Mouse (Mus musculus) heart, embryonic 10.5 days (tissue): Measurements from ENCODE around the gene Prpf8. TPM values are rescaled to one million over a fixed set of nuclear protein-coding genes. Genes with fewer than 3 reads are reported as not detected.
"Not testable (repeated sequence)": the region's sequence is repeated elsewhere in the genome, so short reads cannot be mapped to it uniquely, and the experiment has no call there.

Experiments
- DNase-seq: peaks from one replicate; pipeline ENCODE4 v3.0.0-alpha.2; 2017; ENCODE audit warnings: low spot score
- H3K27ac ChIP-seq: fragments of 300-500 bp; sonication (generic); 2 replicates; pipeline ENCODE4 v1.5.1; 2016; ENCODE audit warnings: mild to moderate bottlenecking
- H3K27me3 ChIP-seq: fragments of 300-500 bp; sonication (generic); 2 replicates; pipeline ENCODE4 v1.6.1; 2016; ENCODE audit warnings: mild to moderate bottlenecking; ENCODE audit not compliant: poor library complexity, insufficient read depth, severe bottlenecking
- H3K36me3 ChIP-seq: fragments of 300-500 bp; sonication (generic); 2 replicates; pipeline ENCODE4 v1.6.1; 2016; ENCODE audit warnings: mild to moderate bottlenecking, moderate library complexity
- H3K4me1 ChIP-seq: fragments of 300-500 bp; sonication (generic); 2 replicates; pipeline ENCODE4 v1.6.1; 2016; ENCODE audit warnings: mild to moderate bottlenecking
- H3K4me3 ChIP-seq: fragments of 300-500 bp; sonication (generic); 2 replicates; pipeline ENCODE4 v1.5.1; 2016; ENCODE audit warnings: mild to moderate bottlenecking, moderate library complexity
- H3K9me3 ChIP-seq: fragments of 300-500 bp; sonication (generic); 2 replicates; pipeline ENCODE4 v1.6.1; 2016; ENCODE audit warnings: mild to moderate bottlenecking, moderate library complexity
- WGBS: fragments of 180-500 bp; shearing (Covaris S2); methylation state at CpG from one replicate; pipeline ENCODE4 v1.1.7; 2016; 5-methylcytosine and 5-hydroxymethylcytosine counted together
- polyA plus RNA-seq: library from polyadenylated mRNA; unstranded; fragments of >200 nt; fragmentation: Nextera tagmentation; extraction: Ambion mirVana; gene quantifications from 2 replicates; pipeline ENCODE4 v1.2.1, GENCODE M21; 2016

Prpf8 gene
- polyA plus RNA-seq, 1 experiment from 2014 or later, result 53.7 TPM

DNA sequence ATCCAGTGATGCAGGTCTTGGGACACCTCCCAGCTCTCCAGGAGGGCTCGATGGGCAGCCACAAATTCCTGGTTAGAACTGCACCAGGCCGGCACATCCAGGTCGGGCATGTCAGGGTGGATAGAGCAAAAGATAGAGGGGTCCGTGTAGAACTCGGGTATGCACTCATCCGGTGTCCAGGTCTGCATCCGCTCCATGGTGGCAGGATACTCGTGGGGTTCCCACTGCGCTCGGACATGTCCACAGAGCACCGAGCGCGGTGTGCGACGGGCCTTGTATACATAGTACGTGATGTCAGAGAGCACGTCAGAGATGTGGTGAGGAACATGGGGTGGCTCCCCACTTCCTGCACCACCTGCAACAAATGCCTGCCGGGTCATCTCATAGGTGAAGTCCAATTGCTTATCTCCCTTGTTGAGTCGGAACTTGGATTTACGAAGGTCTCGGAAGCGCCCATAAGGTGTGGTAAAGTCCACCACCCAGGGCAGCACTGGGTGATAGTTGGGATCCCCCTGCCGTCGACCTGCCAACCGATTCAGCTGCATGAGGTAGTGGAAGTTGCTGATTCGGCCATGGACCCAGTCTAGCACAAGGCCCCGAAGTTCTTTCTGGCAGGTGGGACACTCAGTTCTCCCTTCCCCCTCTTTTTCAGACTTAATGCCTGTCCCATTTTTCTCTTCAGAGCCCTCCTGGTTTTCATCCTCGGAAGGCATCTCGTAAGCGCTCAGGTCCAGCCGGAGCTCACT, 33.6 kb upstream of the Prpf8 start:
- Histone ChIP-seq H3K9me3 (no peaks in the 10 kb centered on the region), H3K27me3 (no peaks in the 10 kb centered on the region), H3K36me3 (peaks cover 31% of the 10 kb centered on the region), H3K4me1 (peaks cover 45% of the 10 kb centered on the region), H3K4me3 (no peak overlapping the region), H3K27ac (no peak overlapping the region)
- peak; percentile 73 for DNase-seq
- 90% methylated on average over 31 of the region's 31 CpGs for WGBS

GRCm38 (mm10) chr11:75453991-75454930, 32.4 kb upstream of the Prpf8 start, which contains the start of gene Wdr81:
Gene Wdr81 (minus strand): TSS chr11:75454717.
- H3K27me3 ChIP-seq, result no peaks in the 10 kb centered on the region
- peaks cover 18% of the 10 kb centered on the region for H3K36me3 ChIP-seq
- H3K4me3 ChIP-seq, result peak within 1 kb of the TSS; percentile 75
- H3K27ac ChIP-seq, result peak within 1 kb of the TSS; percentile 86
- WGBS, result 3% methylated on average over 56 of the region's 56 CpGs
- H3K9me3 ChIP-seq, result no peaks in the 10 kb centered on the region
- H3K4me1 ChIP-seq, result peaks cover 51% of the 10 kb centered on the region
- peak; percentile 98 for DNase-seq

GRCm38 (mm10) chr11:75455041-75455736, 31.4 kb upstream of the Prpf8 start:
- Histone ChIP-seq H3K27ac (peak overlapping the region; percentile 86), H3K36me3 (peaks cover 11% of the 10 kb centered on the region; the same call in 1 of the 2 replicates), H3K4me3 (peak overlapping the region; percentile 75), H3K4me1 (peaks cover 53% of the 10 kb centered on the region), H3K9me3 (no peaks in the 10 kb centered on the region), H3K27me3 (no peaks in the 10 kb centered on the region)
- 74% methylated on average over 10 of the region's 10 CpGs for WGBS
- DNase-seq, result peak; percentile 74

GRCm38 (mm10) chr11:75455971-75456370, 30.6 kb upstream of the Prpf8 start:
- 87% methylated on average over 2 of the region's 2 CpGs for WGBS
- H3K4me3 ChIP-seq, H3K27me3 ChIP-seq, H3K36me3 ChIP-seq, DNase-seq, H3K9me3 ChIP-seq, H3K27ac ChIP-seq: not testable (repeated sequence)
- peaks cover 47% of the 10 kb centered on the region for H3K4me1 ChIP-seq

DNA sequence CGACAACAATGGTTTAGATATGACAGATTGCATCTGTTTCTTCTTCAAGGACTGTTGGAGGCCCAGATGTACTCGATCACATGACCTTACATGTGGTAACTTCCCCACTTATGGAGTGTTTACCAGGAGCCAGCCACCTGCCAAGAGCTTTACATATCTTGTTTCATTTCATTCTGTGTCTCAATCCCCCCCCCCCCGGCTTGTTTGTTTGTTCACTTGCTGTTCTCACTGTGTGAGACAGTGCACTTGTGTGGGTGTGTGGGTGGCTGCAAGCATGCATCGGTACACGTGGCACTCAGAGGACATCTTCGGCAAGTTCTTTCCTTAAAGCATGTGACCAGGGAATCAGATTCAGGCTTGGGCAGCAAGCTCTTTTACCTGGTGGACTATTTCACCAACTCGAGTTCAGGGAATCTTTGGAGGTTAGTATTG, 30.2 kb upstream of the Prpf8 start:
- no peak overlapping the region for H3K27ac ChIP-seq
- DNase-seq, result no peak
- WGBS, result 88% methylated on average over 7 of the region's 7 CpGs
- H3K4me3 ChIP-seq, result no peak overlapping the region
- peaks cover 47% of the 10 kb centered on the region for H3K4me1 ChIP-seq
- H3K36me3 ChIP-seq, result peaks cover 8% of the 10 kb centered on the region; the same call in 1 of the 2 replicates
- no peaks in the 10 kb centered on the region for H3K27me3 ChIP-seq
- no peaks in the 10 kb centered on the region for H3K9me3 ChIP-seq

GRCm38 (mm10) chr11:75458169-75458568, 28.4 kb upstream of the Prpf8 start:
- Histone ChIP-seq H3K36me3 (no peaks in the 10 kb centered on the region), H3K4me3 (no peak overlapping the region), H3K4me1 (peaks cover 61% of the 10 kb centered on the region), H3K27ac (0 out of 2 replicates have a peak overlapping the region, but pooled peaks have one; percentile 22), H3K9me3 (no peaks in the 10 kb centered on the region), H3K27me3 (no peaks in the 10 kb centered on the region)
- DNase-seq, result peak; percentile 75
- 14% methylated on average over 3 of the region's 3 CpGs for WGBS

DNA sequence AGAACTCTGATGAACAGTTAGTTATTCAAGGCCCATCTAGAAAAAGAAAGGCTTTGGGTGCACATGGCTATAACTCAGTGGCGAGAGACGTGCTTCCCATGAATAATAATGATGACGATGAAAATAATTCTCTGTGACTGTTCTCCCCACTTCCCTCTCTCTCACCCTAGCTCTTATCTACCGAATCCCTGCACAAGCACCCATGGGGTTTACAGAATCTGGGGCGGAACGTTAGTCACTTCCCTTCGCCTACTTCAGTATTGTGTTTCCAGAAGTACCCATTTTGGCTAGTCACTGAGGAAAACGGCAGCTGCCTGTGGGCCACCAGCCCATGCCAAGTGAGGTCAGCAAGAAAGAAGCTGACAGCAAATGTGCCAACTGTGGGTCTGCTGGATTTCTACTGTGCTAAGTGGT, 28.0 kb upstream of the Prpf8 start:
- Histone ChIP-seq H3K9me3 (no peaks in the 10 kb centered on the region), H3K27me3 (no peaks in the 10 kb centered on the region), H3K4me1 (peaks cover 63% of the 10 kb centered on the region), H3K36me3 (peaks cover 2% of the 10 kb centered on the region), H3K27ac (no peak overlapping the region), H3K4me3 (no peak overlapping the region)
- no peak for DNase-seq
- 72% methylated on average over 8 of the region's 8 CpGs for WGBS

- Histone ChIP-seq H3K4me3 (peak overlapping the region; percentile 92; the same call in 1 of the 2 replicates), H3K27me3 (no peaks in the 10 kb centered on the region), H3K36me3 (peaks cover 7% of the 10 kb centered on the region), H3K4me1 (peaks cover 61% of the 10 kb centered on the region), H3K27ac (peak overlapping the region; percentile 91), H3K9me3 (no peaks in the 10 kb centered on the region)
- DNase-seq, result no peak
- WGBS, result 74% methylated on average over 5 of the region's 5 CpGs
Observed at GRCm38 (mm10) chr11:75459141-75459711, 27.4 kb upstream of the Prpf8 start.

DNA sequence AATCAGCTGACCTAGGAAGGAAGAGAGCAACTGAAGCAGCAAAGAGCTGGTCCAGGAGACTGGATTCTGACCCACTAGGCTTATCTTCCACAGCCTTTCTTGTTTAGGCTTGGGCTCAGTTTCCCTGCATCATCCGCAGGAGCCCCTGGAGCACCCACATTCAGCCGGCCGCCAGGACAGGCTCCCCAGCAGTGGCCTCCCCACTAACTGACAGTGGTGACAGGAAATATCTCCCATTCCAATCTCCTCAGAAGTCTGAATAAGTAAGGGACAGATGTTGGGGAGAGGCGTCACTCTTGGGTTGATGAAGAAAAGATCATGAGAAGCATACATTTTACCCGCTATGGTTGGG, 26.9 kb upstream of the Prpf8 start:
- peak; percentile 73 for DNase-seq
- WGBS, result 15% methylated on average over 5 of the region's 5 CpGs
- H3K9me3 ChIP-seq, result no peaks in the 10 kb centered on the region
- H3K27me3 ChIP-seq, result no peaks in the 10 kb centered on the region
- H3K4me3 ChIP-seq, result peak overlapping the region; percentile 92
- H3K27ac ChIP-seq, result peak overlapping the region; percentile 91
- H3K4me1 ChIP-seq, result peaks cover 59% of the 10 kb centered on the region
- H3K36me3 ChIP-seq, result peaks cover 12% of the 10 kb centered on the region

GRCm38 (mm10) chr11:75460103-75460843, 26.3 kb upstream of the Prpf8 start:
- Histone ChIP-seq H3K27me3 (no peaks in the 10 kb centered on the region), H3K27ac (peak overlapping the region; percentile 91), H3K4me1 (peaks cover 54% of the 10 kb centered on the region)

GRCm38 (mm10) chr11:75460844-75461742, 25.5 kb upstream of the Prpf8 start, which contains the start of gene Tlcd2:
Gene Tlcd2 (plus strand): TSS chr11:75461715.
- H3K36me3 ChIP-seq, result peaks cover 26% of the 10 kb centered on the region
- peaks cover 54% of the 10 kb centered on the region for H3K4me1 ChIP-seq
- H3K27me3 ChIP-seq, result no peaks in the 10 kb centered on the region
- under 1% methylated on average over 46 of the region's 46 CpGs for WGBS
- H3K9me3 ChIP-seq, result no peaks in the 10 kb centered on the region
- H3K4me3 ChIP-seq, result peak within 1 kb of the TSS; percentile 92
- DNase-seq, result peak; percentile 100
- H3K27ac ChIP-seq, result peak within 1 kb of the TSS; percentile 91

More at GRCm38 (mm10) chr11:75460103-75460843, 26.3 kb upstream of the Prpf8 start:
- H3K36me3 ChIP-seq, result peaks cover 18% of the 10 kb centered on the region
- peak overlapping the region; percentile 92 for H3K4me3 ChIP-seq
- WGBS, result 2% methylated on average over 19 of the region's 19 CpGs
- peak; percentile 97 for DNase-seq
- H3K9me3 ChIP-seq, result no peaks in the 10 kb centered on the region
